Mouse (Mus musculus): Measurements from ENCODE around the gene Ly9. TPM values are rescaled to one million over a fixed set of nuclear protein-coding genes. Genes with fewer than 3 reads are reported as not detected.

The Ly9 gene
- polyA plus RNA-seq (2014; fragmentation: Nextera tagmentation; extraction: Ambion mirVana), result 0.11 and 0.15 TPM in 2 replicates

DNA sequence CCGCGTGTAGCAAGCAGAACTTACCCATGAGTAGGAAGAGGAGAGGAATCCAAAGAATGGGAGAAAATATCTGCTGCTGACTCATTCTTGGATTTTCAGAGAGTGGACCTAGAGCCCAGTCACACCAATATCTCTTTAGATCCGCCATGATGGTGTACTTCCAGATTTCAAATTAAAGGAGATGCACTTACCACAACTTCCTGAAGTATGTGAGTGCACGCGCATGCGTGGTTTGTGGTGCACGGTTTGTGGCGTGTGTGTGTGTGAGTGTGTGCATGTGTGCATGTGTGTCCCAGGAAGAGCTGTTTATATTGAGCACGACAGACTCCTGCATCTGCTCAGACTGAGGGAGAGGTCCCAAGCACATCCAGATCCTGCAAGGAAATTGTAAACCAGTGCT lies at the start of gene Ly9:
TSS of gene Ly9 (minus strand) at position 235 of the 400 bp plus-strand sequence.
- H3K36me3 ChIP-seq (ENCODE audit: control insufficient read depth, insufficient read depth, low read length), result no peaks in the 10 kb centered on the region
- H3K27me3 ChIP-seq (replicated peaks; ENCODE audit: control insufficient read depth, insufficient read depth, low read length), result no peaks in the 10 kb centered on the region
- no peak within 1 kb of the TSS for H3K27ac ChIP-seq (ENCODE audit: low read depth)
- H3K9me3 ChIP-seq (ENCODE audit: control insufficient read depth, low read length), result no peaks in the 10 kb centered on the region
- H3K9ac ChIP-seq (ENCODE audit: low read length), result no peak within 1 kb of the TSS
- no peaks in the 10 kb centered on the region for H3K4me1 ChIP-seq (replicated peaks; ENCODE audit: control insufficient read depth, insufficient read depth, low read length)
- ATAC-seq (replicated peaks; ENCODE audit: low FRiP score, low TSS enrichment, low read depth), result no peak
- H3K4me3 ChIP-seq (ENCODE audit: low read depth, low read length), result no peak within 1 kb of the TSS
- DNase-seq (ENCODE audit: low spot score), result no peak
- H3K4me2 ChIP-seq (ENCODE audit: low read length), result no peak within 1 kb of the TSS
- 73% methylated on average over 9 of the region's 9 CpGs for WGBS

DNA sequence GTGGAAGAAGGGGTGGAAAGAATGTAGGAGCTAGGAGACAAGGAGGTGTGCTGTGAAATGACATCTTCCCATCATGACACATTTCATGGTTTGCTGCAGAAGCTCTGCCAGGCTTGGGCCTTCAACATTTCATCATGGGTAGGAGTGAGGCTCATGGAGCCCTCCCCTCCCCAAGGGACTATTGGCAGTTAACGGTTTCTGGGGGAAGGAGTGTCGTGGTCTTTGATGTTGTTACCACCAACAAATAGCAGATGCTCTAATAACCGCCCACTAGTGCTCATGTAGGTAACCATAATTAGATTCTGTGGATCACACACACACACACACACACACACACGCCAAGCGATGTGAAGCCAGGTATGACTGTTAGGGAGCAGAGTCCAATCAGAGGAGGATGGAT lies 45.5 kb upstream of the Ly9 start, which contains the start of gene Slamf7:
TSS of gene Slamf7 (minus strand) at position 302 of the 400 bp plus-strand sequence.
- DNase-seq (ENCODE audit: low spot score), result no peak
- 95% methylated on average over 5 of the region's 5 CpGs for WGBS
- Histone ChIP-seq H3K36me3 (ENCODE audit: control insufficient read depth, insufficient read depth, low read length) (no peaks in the 10 kb centered on the region), H3K9ac (ENCODE audit: low read length) (no peak within 1 kb of the TSS), H3K27me3 (replicated peaks; ENCODE audit: control insufficient read depth, insufficient read depth, low read length) (no peaks in the 10 kb centered on the region), H3K4me2 (ENCODE audit: low read length) (no peak within 1 kb of the TSS), H3K4me3 (ENCODE audit: low read depth, low read length) (no peak within 1 kb of the TSS), H3K27ac (ENCODE audit: low read depth) (no peak within 1 kb of the TSS), H3K4me1 (replicated peaks; ENCODE audit: control insufficient read depth, insufficient read depth, low read length) (no peaks in the 10 kb centered on the region), H3K9me3 (ENCODE audit: control insufficient read depth, low read length) (no peaks in the 10 kb centered on the region)
- no peak for ATAC-seq (replicated peaks; ENCODE audit: low FRiP score, low TSS enrichment, low read depth)

DNA sequence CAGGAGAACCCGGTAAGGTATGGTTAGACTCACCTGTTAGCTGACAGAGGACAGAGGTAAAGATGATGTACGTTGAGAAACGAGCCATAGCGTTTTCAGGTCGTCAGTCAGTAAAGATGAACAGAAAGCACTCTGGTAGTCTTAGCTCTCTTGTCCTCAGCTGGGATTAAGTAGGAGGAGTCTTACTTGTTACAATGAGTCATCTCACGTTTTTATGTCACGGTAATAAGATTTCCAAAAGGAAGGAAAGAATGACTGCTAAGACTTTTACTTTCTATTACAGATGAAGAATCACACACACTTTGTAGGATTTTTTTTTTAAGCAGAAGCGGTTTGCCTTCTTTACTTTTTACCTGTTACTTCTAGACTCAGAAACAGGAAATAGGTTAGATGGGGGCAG lies 41.6 kb upstream of the Ly9 start:
- H3K4me2 ChIP-seq (ENCODE audit: low read length), result no peak overlapping the region
- H3K36me3 ChIP-seq (ENCODE audit: control insufficient read depth, insufficient read depth, low read length), result no peaks in the 10 kb centered on the region

DNA sequence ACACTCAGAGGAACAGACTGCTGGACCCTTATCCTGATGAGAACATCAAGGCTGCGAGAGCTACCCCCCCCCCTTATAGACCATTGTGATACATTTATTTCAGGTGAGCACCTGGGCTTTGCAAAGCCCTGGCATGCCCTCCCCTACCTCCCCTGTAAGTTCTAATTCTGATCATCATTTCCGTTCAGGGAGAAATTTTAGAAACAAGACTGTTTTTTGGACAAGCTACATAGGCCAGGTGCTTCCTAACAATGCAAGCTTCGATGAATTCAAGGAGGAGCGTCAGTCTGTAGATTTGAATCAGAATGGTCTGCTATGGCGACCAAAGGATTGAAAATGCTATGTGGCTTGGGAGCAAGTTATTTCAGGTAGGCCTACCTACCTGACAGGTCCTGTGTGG lies 40.5 kb upstream of the Ly9 start:
- no peaks in the 10 kb centered on the region for H3K36me3 ChIP-seq (ENCODE audit: control insufficient read depth, insufficient read depth, low read length)
- ATAC-seq (replicated peaks; ENCODE audit: low FRiP score, low TSS enrichment, low read depth) (no peak), DNase-seq (ENCODE audit: low spot score) (no peak)
- no peak overlapping the region for H3K27ac ChIP-seq (ENCODE audit: low read depth)
- H3K4me2 ChIP-seq (ENCODE audit: low read length), result no peak overlapping the region
- 85% methylated on average over 5 of the region's 5 CpGs for WGBS
- no peaks in the 10 kb centered on the region for H3K9me3 ChIP-seq (ENCODE audit: control insufficient read depth, low read length)
- no peak overlapping the region for H3K9ac ChIP-seq (ENCODE audit: low read length)
- no peaks in the 10 kb centered on the region for H3K27me3 ChIP-seq (replicated peaks; ENCODE audit: control insufficient read depth, insufficient read depth, low read length)
- H3K4me3 ChIP-seq (ENCODE audit: low read depth, low read length), result no peak overlapping the region
- no peaks in the 10 kb centered on the region for H3K4me1 ChIP-seq (replicated peaks; ENCODE audit: control insufficient read depth, insufficient read depth, low read length)

More for the DNA sequence above, 41.6 kb upstream of the Ly9 start:
- no peaks in the 10 kb centered on the region for H3K4me1 ChIP-seq (replicated peaks; ENCODE audit: control insufficient read depth, insufficient read depth, low read length)
- no peak for ATAC-seq (replicated peaks; ENCODE audit: low FRiP score, low TSS enrichment, low read depth)
- H3K9ac ChIP-seq (ENCODE audit: low read length), result no peak overlapping the region
- no peaks in the 10 kb centered on the region for H3K27me3 ChIP-seq (replicated peaks; ENCODE audit: control insufficient read depth, insufficient read depth, low read length)
- WGBS, result 63% methylated on average over 8 of the region's 8 CpGs
- H3K4me3 ChIP-seq (ENCODE audit: low read depth, low read length), result no peak overlapping the region
- H3K9me3 ChIP-seq (ENCODE audit: control insufficient read depth, low read length), result no peaks in the 10 kb centered on the region
- no peak overlapping the region for H3K27ac ChIP-seq (ENCODE audit: low read depth)
- no peak for DNase-seq (ENCODE audit: low spot score)

DNA sequence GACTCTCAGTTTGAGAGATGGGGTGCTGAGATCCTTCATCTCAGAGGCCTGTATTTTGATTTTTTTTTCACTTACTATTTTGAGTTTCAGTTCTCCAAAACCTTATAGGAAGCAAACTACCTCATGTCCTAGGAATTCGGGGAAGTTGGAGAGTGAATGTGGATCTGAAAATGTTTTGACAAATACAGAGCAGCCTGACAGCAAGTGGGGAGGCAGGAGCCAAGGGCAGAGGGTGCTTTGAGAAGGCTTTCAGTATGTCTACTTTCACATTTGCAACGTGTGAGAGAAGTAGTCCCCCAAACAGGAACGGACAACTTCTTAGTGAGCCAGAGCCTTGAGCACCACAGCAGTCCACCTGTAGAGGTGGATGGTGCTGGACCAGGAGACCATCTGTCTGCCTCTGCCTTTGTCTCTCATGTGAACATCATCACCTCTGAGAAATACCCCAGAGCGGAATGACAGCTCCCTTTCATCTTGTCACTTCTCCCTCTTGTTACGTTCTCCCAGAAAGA lies 39.3 kb upstream of the Ly9 start:
- H3K4me1 ChIP-seq (replicated peaks; ENCODE audit: control insufficient read depth, insufficient read depth, low read length), result no peaks in the 10 kb centered on the region
- no peaks in the 10 kb centered on the region for H3K36me3 ChIP-seq (ENCODE audit: control insufficient read depth, insufficient read depth, low read length)
- H3K9ac ChIP-seq (ENCODE audit: low read length), result no peak overlapping the region
- 61% methylated on average over 5 of the region's 5 CpGs for WGBS
- no peak for ATAC-seq (replicated peaks; ENCODE audit: low FRiP score, low TSS enrichment, low read depth)
- H3K27ac ChIP-seq (ENCODE audit: low read depth), result no peak overlapping the region
- H3K4me3 ChIP-seq (ENCODE audit: low read depth, low read length), result no peak overlapping the region
- H3K9me3 ChIP-seq (ENCODE audit: control insufficient read depth, low read length), result no peaks in the 10 kb centered on the region
- no peak for DNase-seq (ENCODE audit: low spot score)
- H3K27me3 ChIP-seq (replicated peaks; ENCODE audit: control insufficient read depth, insufficient read depth, low read length), result no peaks in the 10 kb centered on the region
- no peak overlapping the region for H3K4me2 ChIP-seq (ENCODE audit: low read length)

DNA sequence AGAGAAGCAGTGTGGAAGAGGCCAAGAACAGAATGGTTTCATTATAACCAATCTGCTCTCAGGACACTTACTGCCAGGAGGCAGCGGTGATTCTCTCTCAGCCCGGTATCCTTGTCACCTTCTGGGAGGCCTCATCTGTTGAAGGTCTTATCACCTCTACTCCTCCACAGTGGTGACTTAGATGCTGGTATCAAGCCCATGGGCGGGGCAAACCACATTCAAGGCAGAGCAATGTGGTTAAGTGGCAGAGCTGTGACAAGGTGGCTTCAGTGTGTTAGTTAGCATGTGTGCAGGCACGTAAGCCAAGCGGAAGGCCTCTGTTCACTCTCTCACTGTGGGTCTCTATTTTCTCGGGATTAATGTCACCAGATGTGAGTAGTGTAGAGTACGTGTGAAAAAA lies 36.4 kb upstream of the Ly9 start:
- no peak for DNase-seq (ENCODE audit: low spot score)
- H3K4me3 ChIP-seq (ENCODE audit: low read depth, low read length), result no peak overlapping the region
- H3K4me1 ChIP-seq (replicated peaks; ENCODE audit: control insufficient read depth, insufficient read depth, low read length), result no peaks in the 10 kb centered on the region
- H3K9me3 ChIP-seq (ENCODE audit: control insufficient read depth, low read length), result no peaks in the 10 kb centered on the region
- no peak overlapping the region for H3K9ac ChIP-seq (ENCODE audit: low read length)
- no peaks in the 10 kb centered on the region for H3K36me3 ChIP-seq (ENCODE audit: control insufficient read depth, insufficient read depth, low read length)
- no peak overlapping the region for H3K4me2 ChIP-seq (ENCODE audit: low read length)
- H3K27ac ChIP-seq (ENCODE audit: low read depth), result no peak overlapping the region
- 80% methylated on average over 7 of the region's 7 CpGs for WGBS
- H3K27me3 ChIP-seq (replicated peaks; ENCODE audit: control insufficient read depth, insufficient read depth, low read length), result no peaks in the 10 kb centered on the region
- ATAC-seq (replicated peaks; ENCODE audit: low FRiP score, low TSS enrichment, low read depth), result no peak

DNA sequence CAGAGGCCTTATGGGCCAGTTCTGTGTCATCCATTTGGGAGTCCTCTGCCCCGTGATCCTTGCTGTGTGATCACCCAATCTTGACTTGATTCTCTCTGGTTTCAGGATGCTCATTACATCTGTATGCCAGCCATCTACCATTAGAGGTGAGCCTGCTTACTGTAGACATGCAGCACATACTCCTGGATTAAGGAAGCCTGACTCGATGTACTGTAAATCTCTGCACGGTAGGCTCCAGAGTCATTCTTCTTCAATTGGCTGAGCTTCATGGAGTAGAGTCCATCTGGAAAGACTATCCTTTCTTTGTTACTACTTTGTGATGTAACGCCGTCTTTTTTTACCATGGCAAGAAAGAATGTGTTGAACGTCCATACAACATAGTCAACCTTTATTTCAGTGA lies 33.6 kb upstream of the Ly9 start:
- no peaks in the 10 kb centered on the region for H3K4me1 ChIP-seq (replicated peaks; ENCODE audit: control insufficient read depth, insufficient read depth, low read length)
- ATAC-seq (replicated peaks; ENCODE audit: low FRiP score, low TSS enrichment, low read depth), result no peak
- no peaks in the 10 kb centered on the region for H3K9me3 ChIP-seq (ENCODE audit: control insufficient read depth, low read length)
- DNase-seq (ENCODE audit: low spot score), result no peak
- 93% methylated on average over 6 of the region's 6 CpGs for WGBS
- no peak overlapping the region for H3K27ac ChIP-seq (ENCODE audit: low read depth)
- no peak overlapping the region for H3K9ac ChIP-seq (ENCODE audit: low read length)
- H3K4me3 ChIP-seq (ENCODE audit: low read depth, low read length), result no peak overlapping the region
- no peaks in the 10 kb centered on the region for H3K27me3 ChIP-seq (replicated peaks; ENCODE audit: control insufficient read depth, insufficient read depth, low read length)
- H3K4me2 ChIP-seq (ENCODE audit: low read length), result no peak overlapping the region
- H3K36me3 ChIP-seq (ENCODE audit: control insufficient read depth, insufficient read depth, low read length), result no peaks in the 10 kb centered on the region

DNA sequence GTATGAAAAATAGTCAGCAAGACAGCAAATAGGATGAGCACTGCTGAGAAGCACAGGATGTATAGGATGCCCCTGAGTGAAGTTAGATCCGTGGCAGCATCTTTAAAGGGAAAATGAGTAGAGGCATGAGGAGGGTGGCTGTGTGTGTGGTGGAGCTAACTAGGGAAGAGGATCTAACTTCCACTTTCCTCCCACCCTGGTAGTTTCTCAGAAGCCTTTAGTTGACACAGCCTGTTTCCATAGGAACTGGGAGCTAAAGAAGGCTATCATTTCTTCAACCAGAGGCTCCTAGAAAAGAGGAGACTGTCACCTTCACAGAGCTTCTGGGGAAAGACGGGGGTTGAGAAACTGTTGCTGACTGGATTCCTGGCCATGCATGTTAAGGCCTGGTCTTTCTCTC lies 31.5 kb upstream of the Ly9 start:
- Histone ChIP-seq H3K4me2 (ENCODE audit: low read length) (no peak overlapping the region), H3K27ac (ENCODE audit: low read depth) (no peak overlapping the region), H3K4me1 (replicated peaks; ENCODE audit: control insufficient read depth, insufficient read depth, low read length) (no peaks in the 10 kb centered on the region), H3K4me3 (ENCODE audit: low read depth, low read length) (no peak overlapping the region), H3K9me3 (ENCODE audit: control insufficient read depth, low read length) (no peaks in the 10 kb centered on the region), H3K36me3 (ENCODE audit: control insufficient read depth, insufficient read depth, low read length) (no peaks in the 10 kb centered on the region), H3K27me3 (replicated peaks; ENCODE audit: control insufficient read depth, insufficient read depth, low read length) (no peaks in the 10 kb centered on the region), H3K9ac (ENCODE audit: low read length) (no peak overlapping the region)
- no peak for DNase-seq (ENCODE audit: low spot score)
- ATAC-seq (replicated peaks; ENCODE audit: low FRiP score, low TSS enrichment, low read depth), result no peak
- WGBS, result 70% methylated on average over 2 of the region's 2 CpGs

DNA sequence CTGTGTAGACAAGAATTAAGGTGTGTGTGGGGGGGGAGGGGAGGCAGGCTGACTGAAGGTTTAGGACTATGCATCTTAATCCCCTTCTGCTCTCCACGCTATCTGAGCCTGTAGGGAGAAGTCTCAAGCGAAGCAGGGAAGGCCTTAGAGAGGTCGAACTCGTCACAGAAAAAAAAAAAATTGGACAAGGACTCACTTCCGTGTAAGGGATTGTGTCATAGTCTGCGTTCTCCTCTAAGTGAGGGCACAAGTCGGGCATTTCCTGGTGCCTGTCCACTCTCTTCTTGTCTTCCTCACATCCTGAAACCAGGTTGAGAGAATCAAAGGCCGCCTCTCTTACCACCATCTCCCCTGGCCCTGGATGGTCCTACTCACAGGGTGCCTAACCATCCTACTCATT lies 29.9 kb upstream of the Ly9 start:
- Histone ChIP-seq H3K4me2 (ENCODE audit: low read length) (no peak overlapping the region), H3K9ac (ENCODE audit: low read length) (no peak overlapping the region), H3K4me1 (replicated peaks; ENCODE audit: control insufficient read depth, insufficient read depth, low read length) (no peaks in the 10 kb centered on the region), H3K27me3 (replicated peaks; ENCODE audit: control insufficient read depth, insufficient read depth, low read length) (no peaks in the 10 kb centered on the region), H3K36me3 (ENCODE audit: control insufficient read depth, insufficient read depth, low read length) (no peaks in the 10 kb centered on the region), H3K4me3 (ENCODE audit: low read depth, low read length) (no peak overlapping the region), H3K27ac (ENCODE audit: low read depth) (no peak overlapping the region), H3K9me3 (ENCODE audit: control insufficient read depth, low read length) (no peaks in the 10 kb centered on the region)
- ATAC-seq (replicated peaks; ENCODE audit: low FRiP score, low TSS enrichment, low read depth) (no peak), DNase-seq (ENCODE audit: low spot score) (no peak)
- 84% methylated on average over 8 of the region's 8 CpGs for WGBS

Measured in intestine, embryonic 14.5 days (tissue).